Mouse (Mus musculus): ENCODE data around the gene Slc30a5.
"Not testable (repeated sequence)": the region's sequence is repeated elsewhere in the genome, so short reads cannot be mapped to it uniquely, and the experiment has no call there.

Slc30a5 gene

DNA sequence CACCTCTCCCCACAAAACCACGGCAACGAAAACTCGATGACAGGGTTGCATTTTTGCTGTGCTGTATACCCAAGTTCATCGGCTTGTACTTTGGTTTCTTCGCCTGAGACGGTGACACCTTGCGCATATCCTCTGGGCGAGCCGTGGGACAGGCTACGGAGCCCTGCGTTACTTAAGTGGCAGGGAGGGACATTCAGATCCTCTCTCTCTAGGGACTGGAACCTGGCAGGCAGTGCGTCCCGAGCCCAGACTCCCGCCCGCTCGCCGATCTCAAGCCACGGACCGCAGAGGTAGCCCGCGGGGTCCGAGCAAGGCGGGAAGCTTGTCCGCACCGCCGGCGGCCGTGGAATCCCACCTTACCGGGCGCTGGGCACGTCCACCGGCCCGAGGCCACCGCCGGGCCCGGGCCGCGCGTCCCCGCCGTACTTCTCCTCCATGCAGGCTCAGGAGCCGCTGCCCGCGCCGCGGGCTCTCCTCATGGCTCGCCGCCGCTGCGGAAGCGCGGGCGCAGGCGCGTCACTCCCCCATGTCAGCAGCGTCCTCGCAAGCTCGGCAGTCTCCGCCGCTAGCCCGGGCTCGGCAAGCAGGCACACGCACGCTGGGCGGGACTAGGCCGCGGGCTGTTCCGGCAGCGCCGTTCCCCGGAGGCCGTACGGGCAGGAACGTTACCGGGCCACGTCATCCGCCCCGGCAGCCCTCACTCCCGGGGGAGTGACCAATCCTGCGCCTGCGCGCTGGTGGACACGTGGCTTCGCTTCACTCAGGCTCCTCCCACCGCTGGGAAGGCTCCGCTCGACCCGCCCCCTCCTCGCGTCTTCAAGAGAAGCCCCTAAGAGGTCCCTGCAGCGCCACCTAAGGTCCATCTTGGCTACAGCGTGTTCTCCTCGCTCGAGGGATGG, at the start of gene Slc30a5:
Gene Slc30a5 (minus strand): TSS at position 687 of the 899 bp plus-strand sequence.
- in situ Hi-C loops (cut with MboI, MseI), result no loop called here

DNA sequence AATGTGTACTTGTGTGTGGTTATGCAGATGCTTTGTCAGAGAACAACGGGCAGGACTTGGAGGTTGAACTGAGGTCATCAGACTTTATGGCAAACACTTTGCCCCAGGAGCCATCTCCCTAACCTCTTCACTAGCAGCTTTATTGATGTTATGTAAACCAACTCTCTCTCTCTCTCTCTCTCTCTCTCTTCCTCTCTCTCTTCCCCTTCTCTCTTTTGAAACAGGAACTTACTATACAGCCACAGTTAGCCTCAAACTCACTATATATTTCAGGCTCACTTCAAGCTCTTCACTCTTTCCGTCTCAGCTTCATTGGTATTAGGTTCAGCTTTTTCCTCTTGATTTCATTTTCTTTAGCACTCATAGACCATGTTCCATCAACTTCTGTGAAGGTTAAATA, 48.7 kb upstream of the Slc30a5 start:
- in situ Hi-C loops (cut with MboI, MseI), result loop anchor here (25.0 kb wide), 1 partner anchor 1780 kb away; no protein-coding TSS in a partner anchor

DNA sequence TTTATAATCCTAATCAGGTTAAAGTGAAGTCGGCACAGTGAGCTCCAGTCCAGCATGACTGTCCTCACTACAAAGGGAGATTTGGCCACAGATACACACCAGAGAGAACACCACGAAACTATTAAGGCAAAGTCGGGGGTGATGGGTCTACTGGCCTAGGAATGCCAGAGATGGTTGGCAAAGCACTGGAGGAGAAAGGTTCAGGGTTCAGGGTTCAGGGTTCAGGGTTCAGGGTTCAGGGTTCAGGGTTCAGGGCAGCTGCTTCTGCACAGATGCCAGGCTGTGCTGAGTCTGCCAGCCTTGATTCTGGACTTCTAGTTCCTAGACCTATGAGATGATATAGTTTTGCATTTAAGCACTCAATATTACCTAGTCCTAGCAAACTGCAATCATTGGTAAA, 46.6 kb upstream of the Slc30a5 start:
- in situ Hi-C loops (cut with MboI, MseI), result loop anchor here (25.0 kb wide), 1 partner anchor 1782 kb away; no protein-coding TSS in a partner anchor

DNA sequence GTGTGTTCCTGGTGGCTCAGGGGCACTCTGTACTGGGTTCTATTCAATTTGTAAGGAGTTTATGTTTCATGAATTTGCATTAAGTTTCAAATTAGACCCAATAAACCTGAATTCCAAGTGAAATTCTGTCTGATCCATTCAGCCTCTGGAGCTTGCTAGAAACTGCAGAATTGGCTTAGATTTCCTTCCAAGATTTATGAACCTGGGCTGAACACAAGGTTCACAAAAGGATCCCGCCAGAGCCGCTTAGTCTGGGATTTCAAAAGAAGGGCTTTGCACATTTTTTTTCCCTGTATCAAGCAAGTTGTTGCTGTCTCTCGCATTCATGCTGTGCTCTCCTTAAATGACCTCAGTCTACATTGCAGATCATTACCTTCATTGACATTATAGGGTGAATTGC, 46.1 kb upstream of the Slc30a5 start:
- in situ Hi-C loops (cut with MboI, MseI), result loop anchor here (25.0 kb wide), 1 partner anchor 1783 kb away; no protein-coding TSS in a partner anchor

DNA sequence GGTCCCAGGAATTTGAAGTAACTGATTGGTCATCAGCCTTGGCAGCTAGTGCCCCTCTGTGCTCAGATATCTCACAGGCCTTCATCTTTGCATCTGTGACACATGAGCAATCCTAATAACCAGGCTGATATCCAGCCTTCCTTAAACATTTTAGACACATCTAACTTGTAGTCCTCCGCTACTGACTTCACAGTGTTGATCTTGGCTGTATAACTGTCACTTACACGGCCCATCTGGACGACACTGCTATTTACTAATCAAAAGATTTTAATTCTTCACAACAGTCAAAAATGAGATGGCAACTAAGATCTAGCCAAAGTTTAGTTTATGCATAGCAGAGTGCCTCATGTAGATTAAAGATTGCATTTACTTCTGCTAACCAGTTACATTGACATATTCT, 45.0 kb upstream of the Slc30a5 start:
- in situ Hi-C loops (cut with MboI, MseI), result loop anchor here (25.0 kb wide), 1 partner anchor 1784 kb away; no protein-coding TSS in a partner anchor

DNA sequence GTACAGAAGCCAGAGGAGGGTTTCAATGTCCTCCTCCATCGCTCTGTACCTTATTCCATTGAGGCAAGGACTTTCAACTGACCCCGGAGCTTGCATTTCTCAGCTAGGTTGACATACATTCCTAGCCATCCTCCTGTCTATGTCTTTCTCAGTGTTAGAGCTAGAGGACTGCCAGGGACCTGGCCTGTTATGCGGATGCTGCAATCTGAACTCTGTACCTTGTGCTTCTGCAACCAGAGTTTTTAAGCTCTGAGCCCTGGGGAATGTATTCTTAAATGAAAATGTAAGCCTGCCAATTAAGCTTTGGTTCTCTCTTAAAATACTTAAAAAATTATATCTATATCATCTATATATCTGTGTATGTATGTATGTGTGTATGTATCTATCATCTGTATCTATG, 44.5 kb upstream of the Slc30a5 start:
- in situ Hi-C loops (cut with MboI, MseI), result loop anchor here (25.0 kb wide), 1 partner anchor 1785 kb away; no protein-coding TSS in a partner anchor

DNA sequence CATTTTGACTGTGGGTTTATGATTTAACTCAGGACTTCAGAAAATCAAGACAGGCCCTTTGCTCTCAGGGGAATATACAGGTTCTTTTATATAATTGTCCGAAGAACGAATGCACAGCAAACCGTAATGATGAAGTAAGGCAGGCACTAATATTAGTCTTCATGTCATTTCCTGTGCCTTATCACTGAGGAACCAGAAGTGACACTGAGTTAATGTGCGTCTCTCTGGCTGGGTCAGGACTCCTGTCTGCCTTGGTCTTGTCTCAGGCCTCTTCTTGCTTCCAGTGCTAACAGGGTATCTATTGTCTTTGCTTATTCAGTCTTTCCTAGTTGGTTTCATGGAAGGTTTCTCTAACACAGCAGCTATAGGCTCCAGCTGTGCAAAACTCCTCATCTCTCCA, 41.9 kb upstream of the Slc30a5 start:
- in situ Hi-C loops (cut with MboI, MseI), result loop anchor here (25.0 kb wide), 1 partner anchor 1787 kb away; no protein-coding TSS in a partner anchor

DNA sequence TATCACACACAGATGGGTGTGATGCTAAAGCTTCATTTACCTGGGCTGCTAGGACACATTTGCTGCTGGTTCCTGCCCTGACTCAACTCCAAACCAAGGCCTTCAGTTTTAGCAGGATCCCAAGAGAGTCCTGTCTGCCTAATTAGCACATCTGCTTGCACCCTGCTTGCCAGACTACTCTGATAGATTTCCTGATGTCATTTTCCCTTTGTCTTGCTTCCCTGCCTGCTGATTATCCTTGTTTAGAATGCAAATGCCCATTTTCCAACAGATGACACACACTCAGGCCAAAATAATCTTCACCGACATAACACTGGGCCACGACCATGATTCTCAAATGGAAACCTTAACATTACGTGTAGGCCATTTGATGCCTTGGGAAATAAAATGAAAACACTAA, 41.4 kb upstream of the Slc30a5 start:
- in situ Hi-C loops (cut with MboI, MseI), result no loop called here

DNA sequence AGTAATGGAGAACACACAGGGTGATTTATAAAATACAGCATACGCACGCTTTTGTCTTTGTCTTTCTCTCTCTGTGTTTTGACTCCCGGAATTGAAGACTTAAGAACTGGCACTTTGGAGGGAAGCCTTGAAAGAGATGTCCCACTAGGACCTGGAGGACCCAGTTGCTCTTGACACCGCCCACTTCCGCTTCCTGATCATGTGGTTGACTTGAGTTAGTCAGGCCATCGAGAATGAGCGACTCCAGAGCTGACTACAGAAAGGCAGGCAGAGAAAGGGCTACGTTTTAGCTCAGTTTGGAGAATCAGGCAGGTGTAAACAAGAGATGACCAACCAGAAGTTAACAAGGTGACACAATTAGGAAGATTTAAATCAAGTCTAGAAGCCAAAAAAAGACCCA, 40.3 kb upstream of the Slc30a5 start:
- in situ Hi-C loops (cut with MboI, MseI), result no loop called here

DNA sequence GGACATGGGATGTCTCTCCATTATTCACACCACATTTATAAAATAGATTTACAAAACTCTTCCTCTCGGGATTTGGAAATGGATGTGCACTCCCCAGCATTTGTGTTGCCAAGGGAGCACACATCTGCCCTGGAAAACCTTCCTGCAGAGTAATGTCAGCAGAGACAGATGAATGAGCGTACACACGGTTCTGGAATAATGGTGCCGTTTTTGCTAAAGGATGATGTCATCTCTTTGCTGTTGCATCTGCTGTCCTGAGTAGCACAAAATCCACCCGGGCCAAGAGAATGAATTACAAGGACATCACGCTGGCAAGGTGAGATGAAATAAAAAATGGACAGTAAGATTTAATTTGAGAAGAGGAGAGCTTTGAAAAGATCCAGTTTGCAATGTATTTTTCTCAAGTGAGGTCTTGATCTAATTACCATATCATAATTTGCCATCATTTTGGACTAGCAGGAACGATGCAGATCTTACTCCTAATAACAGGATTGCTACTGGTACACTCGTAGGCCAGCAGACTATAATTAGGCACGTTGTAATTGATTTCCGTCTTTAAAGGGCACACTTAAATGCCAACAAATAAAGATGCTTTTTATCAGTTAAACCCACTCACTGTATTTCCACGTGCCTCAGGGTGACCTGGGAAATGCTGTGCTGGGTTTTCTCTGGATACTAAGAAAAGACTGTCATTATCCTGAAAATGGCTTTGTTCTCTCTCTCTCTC, 38.4 kb upstream of the Slc30a5 start:
- in situ Hi-C loops (cut with MboI, MseI), result no loop called here

DNA sequence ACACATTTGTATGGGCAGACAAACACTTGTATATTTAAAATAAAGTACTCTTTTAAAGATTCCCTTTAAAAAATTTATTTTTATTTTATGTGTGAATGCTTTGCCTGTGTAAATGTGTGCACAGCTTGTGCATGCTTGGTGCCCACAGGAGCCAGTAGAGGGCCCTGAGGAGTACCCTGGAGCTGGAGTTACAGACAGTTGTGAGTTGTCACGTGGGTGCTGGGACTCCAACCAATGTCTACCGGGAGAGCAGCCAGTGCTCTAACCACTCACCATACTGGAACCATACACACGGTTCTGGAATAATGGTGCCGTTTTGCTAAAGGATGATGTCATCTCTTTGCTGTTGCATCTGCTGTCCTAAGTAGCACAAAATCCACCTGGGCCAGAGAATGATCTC, 36.6 kb upstream of the Slc30a5 start:
- in situ Hi-C loops (cut with MboI, MseI), result no loop called here

DNA sequence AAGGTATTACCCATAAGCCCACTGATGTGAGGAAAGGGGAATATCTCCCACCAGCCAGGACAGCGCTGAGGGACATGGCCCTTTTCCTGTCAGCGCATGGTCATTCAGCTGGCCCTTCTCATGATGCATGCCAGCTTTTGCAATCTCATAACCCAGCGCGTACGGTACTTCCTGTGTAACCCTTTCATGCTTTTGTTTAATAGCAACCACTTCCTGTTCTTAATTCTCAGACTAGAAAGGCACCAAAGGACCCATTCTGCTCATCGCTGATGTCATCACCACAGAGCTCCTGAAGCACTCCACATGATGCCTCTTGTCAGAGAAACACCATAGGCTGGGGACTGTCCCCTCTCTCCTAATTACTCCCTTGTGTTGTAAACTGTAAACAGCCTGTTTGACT, 33.1 kb upstream of the Slc30a5 start:
- in situ Hi-C loops (cut with MboI, MseI), result no loop called here

DNA sequence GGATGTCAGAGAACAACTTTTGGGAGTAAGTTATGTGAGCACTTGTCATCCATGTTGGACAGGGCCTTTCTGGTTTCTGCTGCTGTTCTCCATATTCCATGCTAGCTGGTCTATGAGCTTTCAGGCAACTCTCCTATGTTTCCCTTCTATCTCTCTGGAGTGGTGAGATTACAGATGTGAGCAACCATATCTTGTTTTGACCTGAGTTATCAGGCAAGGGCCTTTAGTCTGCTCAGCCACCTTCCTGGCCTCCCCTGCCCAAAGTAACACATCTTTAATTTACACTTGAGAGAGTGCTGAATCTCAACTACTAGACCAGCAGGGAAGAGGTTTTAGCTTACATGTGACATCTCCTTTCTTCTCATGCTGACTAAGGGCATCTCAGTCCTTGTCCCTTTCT, 32.5 kb upstream of the Slc30a5 start:
- in situ Hi-C loops (cut with MboI, MseI), result no loop called here

DNA sequence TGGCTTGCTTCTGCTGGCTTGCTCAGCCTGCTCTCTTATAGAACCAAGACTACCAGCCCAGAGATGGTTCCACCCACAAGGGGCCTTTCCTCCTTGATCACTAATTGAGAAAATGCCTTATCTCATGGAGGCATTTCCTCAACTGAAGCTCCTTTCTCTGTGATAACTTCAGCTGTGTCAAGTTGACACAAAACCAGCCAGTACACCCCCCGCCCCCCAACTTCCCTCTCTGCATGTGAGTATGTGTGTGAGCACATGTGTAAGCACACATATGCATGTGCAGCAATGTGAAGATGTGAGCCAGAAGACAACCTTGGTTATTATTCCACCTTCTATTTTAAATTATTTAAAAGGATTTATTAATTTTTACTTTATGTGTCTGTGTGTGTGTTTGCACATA, 30.7 kb upstream of the Slc30a5 start:
- in situ Hi-C loops (cut with MboI, MseI), result not testable (repeated sequence)

DNA sequence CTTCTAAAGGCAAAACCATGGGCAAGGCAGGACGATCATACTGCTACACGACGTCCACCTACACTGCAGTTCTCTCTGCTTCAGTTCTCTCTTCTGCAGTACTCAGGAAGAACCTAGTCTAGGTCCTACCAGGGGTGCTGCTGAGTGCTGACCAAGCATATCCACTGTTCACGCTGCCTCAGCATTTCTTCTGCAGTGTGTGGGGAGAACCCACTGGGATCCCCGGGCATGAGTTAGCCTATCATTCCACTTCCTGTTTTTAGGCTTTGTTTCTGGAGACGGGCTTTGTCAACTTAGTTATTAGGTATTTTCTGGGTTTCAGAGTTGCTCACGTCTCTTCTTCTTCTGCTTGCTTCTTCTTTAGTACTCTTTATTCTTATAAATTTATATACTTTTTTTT, 25.9 kb upstream of the Slc30a5 start:
- in situ Hi-C loops (cut with MboI, MseI), result no loop called here

DNA sequence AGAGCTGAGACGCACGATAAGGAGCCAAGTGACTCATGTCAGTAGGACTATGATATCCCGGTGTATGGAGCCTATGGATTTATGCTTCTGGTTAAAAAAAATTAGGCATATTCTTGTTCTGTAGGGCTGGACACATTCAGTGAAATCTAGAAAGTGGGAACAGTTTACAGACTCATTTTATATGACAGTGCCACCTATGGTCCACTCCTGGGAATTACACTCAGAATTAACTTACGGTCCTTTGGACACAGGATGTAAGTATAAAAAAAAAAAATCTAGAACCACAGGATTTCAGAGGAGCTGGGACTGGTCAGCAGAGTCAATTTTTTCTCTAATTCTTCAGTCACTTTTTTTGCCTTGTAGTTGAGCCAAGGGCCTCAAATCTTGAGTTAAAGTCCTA, 20.9 kb upstream of the Slc30a5 start:
- in situ Hi-C loops (cut with MboI, MseI), result no loop called here

DNA sequence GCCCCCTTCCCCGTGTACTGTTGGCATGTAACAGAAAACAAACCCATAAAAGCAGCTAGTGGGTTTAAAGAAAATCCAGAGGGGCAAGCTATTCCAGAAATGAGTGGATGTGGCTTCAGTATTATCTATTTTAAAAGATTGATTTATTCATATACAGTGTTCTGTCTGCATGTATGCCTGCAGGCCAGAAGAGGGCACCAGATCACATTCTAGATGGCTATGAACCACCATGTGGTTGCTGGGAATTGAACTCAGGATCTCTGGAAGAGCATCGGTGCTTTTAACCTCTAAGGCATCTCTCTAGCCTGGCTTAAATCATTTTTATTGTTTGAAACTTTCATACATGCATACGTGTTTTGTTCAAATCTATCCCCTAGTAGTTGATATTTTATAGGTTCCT, 19.9 kb upstream of the Slc30a5 start:
- in situ Hi-C loops (cut with MboI, MseI), result no loop called here

DNA sequence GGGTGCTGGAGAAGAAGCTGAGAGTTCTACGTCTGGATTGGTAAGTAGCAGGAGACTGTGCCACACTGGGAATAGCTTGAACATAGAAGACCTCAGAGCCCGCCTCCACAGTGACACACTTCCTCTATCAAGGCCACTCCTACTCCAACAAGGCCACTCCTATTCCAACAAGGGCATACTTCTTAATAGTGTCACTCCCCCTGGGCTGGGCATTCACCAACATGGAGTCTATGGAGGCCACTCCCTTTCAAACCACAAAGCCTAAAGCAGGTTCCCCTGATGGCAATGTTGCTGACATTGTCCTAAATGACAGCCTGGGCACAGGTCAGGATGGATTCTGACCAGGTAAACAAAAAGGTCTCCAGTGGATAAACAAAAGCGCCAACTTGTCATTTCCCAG, 15.9 kb upstream of the Slc30a5 start:
- in situ Hi-C loops (cut with MboI, MseI), result no loop called here

DNA sequence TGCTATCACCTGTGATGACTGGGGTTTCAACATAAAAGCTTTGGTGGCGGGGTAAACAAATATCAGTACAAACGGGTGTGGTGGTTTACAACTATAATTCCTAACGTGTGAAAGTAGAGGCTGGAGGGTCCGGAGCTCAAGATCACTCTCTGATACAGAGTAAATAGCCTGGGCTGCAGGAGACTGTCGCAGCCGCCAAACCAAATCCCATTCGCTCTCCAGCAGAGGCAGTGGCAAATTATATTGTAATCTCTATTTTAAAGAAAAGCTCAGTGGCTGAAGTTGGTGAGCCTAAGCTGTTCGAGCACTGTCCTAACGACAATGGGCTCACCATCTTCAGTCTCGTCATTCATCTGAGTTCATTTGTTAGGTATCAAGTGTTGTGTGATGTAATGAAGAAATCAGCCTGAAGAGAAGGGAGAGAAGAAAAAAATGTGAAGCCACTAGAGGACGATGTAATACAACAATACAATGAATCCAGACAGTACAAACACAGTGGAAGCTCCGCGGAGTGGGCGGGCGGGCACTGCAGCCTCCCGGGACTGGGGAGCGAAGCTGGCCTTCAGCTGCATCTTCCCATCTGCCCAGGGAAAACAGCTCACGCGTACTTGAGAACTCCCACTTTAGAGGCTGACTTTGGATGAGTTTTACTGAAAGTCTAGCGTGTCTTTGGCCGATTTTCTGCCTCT, 13.8 kb upstream of the Slc30a5 start:
- in situ Hi-C loops (cut with MboI, MseI), result no loop called here

DNA sequence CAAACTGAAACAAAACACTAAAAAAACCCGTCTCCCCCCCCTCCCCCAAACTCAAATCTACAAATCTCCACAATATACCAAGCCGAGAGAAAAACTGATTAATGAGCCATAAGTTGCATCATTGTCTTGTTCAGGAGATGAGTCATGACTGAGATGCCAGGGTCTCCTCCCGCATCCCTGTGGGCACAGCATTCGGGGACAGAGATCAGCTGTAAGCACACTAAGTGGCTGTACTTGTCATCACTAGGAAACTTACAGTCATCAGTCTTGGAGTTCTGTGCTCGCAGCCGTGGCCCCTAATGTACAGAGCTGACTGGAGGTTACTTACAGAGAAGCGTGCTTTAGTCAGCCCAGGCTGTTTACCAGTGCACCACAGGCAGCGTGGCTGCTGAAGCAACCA, 13.0 kb upstream of the Slc30a5 start:
- in situ Hi-C loops (cut with MboI, MseI), result no loop called here

DNA sequence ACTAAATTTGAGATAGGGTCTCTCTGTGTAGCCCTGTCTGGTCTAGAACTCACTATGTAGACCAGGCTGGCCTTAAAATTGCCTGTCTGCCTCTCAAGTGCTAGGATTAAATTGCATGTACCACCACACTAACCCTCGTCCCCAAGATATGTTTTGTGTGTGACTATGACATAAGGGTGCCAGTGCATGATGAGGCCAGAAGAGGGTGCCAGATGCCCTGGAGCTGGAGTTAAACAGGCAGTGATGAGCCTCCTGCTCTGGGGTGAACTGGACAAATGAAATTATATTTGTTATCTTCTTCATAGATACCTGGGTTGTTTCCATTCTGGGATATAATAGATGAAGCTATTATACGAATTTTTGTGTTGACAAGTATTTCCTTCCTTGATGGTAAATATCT, 10.7 kb upstream of the Slc30a5 start:
- in situ Hi-C loops (cut with MboI, MseI), result loop anchor here (5.0 kb wide), 1 partner anchor 843 kb away; no protein-coding TSS in a partner anchor
